Mouse (Mus musculus) liver, embryonic 14.5 days (tissue): ENCODE data around the gene Gjb5.

Experiments
- CTCF ChIP-seq: IDR thresholded peaks from 2 replicates; pipeline ENCODE4 v1.5.1; 2016; ENCODE audit warnings: antibody characterized with exemption, low read depth, control low read depth
- EP300 ChIP-seq: IDR thresholded peaks from 2 replicates; pipeline ENCODE4 v1.6.1; 2016; ENCODE audit warnings: antibody characterized with exemption, low read depth

DNA sequence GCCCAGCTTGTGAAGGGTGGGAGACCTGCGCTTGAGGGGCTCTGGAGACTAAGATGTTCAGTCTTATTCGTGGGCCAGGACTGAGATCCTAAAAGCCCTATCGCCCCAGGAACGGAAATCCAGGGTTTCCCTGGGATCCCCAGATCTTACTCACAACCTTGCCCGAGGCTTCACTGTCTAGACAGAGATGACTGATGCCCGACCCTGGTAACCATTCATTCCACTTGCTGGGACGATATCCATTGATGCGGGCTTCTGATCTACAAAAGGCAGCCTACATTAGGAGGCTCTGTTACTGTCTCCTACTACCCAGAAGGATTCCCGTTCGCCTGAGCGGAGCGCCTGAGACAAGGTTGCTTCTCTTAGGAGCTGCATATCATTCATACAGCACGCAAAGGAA, 26.8 kb downstream of the Gjb5 start:
- TF ChIP-seq CTCF, result no peak
- TF ChIP-seq EP300, result no peak
